Mouse (Mus musculus) kidney, embryonic 14.5 days (tissue): ENCODE results near the gene Prune1. TPM values are rescaled to one million over a fixed set of nuclear protein-coding genes. Genes with fewer than 3 reads are reported as not detected.

Experiments used
- ATAC-seq: fragments of 200-750 bp; cut with Nextera tagmentation; 2 replicates; pipeline ENCODE4 v1.8.0; 2017; ENCODE audit warnings: moderate number of reproducible peaks, mild to moderate bottlenecking, moderate TSS enrichment, moderate library complexity; ENCODE audit not compliant: low FRiP score, low TSS enrichment
- H3K27ac ChIP-seq: fragments of 300-500 bp; sonication (generic); 2 replicates; pipeline ENCODE4 v1.5.1; 2014; ENCODE audit warnings: low read depth, mild to moderate bottlenecking, low read length, moderate library complexity, mixed read lengths
- H3K27me3 ChIP-seq: fragments of 300-500 bp; sonication (generic); 2 replicates; pipeline ENCODE4 v1.6.1; 2014; ENCODE audit warnings: mild to moderate bottlenecking, low read length; ENCODE audit not compliant: control insufficient read depth, insufficient read depth
- H3K36me3 ChIP-seq: fragments of 300-500 bp; sonication (generic); 2 replicates; pipeline ENCODE4 v1.6.1; 2014; ENCODE audit warnings: low read length, mixed read lengths; ENCODE audit not compliant: control insufficient read depth, insufficient read depth
- H3K4me1 ChIP-seq: fragments of 300-500 bp; sonication (generic); 2 replicates; pipeline ENCODE4 v1.6.1; 2014; ENCODE audit warnings: low read length, mixed read lengths; ENCODE audit not compliant: control insufficient read depth, insufficient read depth
- H3K4me2 ChIP-seq: fragments of 300-500 bp; sonication (generic); replicated peaks from 2 replicates; pipeline ENCODE4 v1.6.1; 2014; ENCODE audit warnings: low read depth, mild to moderate bottlenecking, low read length
- H3K4me3 ChIP-seq: fragments of 300-500 bp; sonication (generic); 2 replicates; pipeline ENCODE4 v1.5.1; 2014; ENCODE audit warnings: mild to moderate bottlenecking, low read length
- H3K9ac ChIP-seq: fragments of 300-500 bp; sonication (generic); 2 replicates; pipeline ENCODE4 v1.6.1; 2014; ENCODE audit warnings: low read depth, mild to moderate bottlenecking, low read length, moderate library complexity
- H3K9me3 ChIP-seq: fragments of 300-500 bp; sonication (generic); 2 replicates; pipeline ENCODE4 v1.6.1; 2016; ENCODE audit warnings: low read length; ENCODE audit not compliant: control insufficient read depth
- WGBS: fragments of 180-500 bp; shearing (Covaris S2); extraction: QIAGEN DNeasy Blood & Tissue Kit; methylation state at CpG from one replicate; pipeline ENCODE4 v1.1.7; 2014; 5-methylcytosine and 5-hydroxymethylcytosine counted together
- polyA plus RNA-seq: library from polyadenylated mRNA; unstranded; fragments of >200 nt; fragmentation: Nextera tagmentation; extraction: Ambion mirVana; gene quantifications from 2 replicates; pipeline ENCODE4 v1.2.1, GENCODE M21; 2014

Prune1 gene
- polyA plus RNA-seq, 1 experiment from 2014 or later = 22.1 TPM

DNA sequence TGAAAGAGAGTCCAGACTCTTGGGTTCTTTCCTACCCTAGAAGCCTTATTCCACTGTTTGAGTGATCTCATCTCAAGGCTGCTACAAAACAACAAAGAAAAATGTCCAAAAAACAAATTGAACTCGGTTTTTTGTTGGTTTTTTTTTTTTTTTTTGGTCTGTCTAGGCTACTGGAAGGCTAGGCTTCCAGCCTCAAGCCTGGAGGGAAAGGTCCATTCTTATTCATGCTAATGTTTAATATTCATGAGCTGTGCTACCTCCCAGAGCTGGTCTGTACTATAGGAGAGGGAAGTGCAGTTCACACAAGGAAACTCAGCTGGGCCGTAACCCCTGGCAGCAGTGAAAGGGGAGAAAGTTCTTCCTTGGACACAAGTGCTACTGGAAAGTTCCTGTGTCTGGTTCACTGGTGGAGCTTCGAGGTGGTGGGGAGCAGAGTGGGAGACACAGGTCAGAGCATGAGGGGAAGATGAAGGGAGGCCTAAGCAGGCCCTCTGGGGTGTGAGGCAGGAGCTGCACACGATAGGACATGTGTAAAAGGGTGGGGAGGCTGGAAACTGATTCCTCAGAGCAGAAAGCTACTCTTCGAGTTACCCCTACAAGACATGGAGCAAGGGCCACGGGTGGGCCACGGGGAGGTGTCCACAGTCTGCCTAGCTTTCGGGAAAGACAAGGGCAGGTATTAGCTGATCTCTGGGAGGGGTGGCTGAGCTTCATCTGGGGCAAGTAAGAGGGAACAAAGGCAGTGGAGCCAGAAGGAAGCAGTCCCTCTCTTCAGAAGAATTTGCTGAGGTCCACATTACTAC, 51.2 kb downstream of the Prune1 start:
- H3K9me3 ChIP-seq = no peaks in the 10 kb centered on the region
- H3K27ac ChIP-seq = peak overlapping the region; percentile 91
- H3K4me2 ChIP-seq = peak overlapping the region; percentile 90
- peaks cover 43% of the 10 kb centered on the region for H3K36me3 ChIP-seq
- H3K4me1 ChIP-seq = peaks cover 35% of the 10 kb centered on the region
- no peaks in the 10 kb centered on the region for H3K27me3 ChIP-seq
- 39% methylated on average over 8 of the region's 8 CpGs for WGBS
- peak overlapping the region; percentile 79 for H3K4me3 ChIP-seq
- peak overlapping the region; percentile 93; the same call in 1 of the 2 replicates for H3K9ac ChIP-seq
- ATAC-seq = no peak

- peaks cover 43% of the 10 kb centered on the region for H3K36me3 ChIP-seq
- WGBS = 2% methylated on average over 12 of the region's 13 CpGs
- ATAC-seq = no peak; the same call in 1 of the 2 replicates
These were observed 51.9 kb downstream of the Prune1 start for GRCm38 (mm10) chr3:95229781-95230494.

DNA sequence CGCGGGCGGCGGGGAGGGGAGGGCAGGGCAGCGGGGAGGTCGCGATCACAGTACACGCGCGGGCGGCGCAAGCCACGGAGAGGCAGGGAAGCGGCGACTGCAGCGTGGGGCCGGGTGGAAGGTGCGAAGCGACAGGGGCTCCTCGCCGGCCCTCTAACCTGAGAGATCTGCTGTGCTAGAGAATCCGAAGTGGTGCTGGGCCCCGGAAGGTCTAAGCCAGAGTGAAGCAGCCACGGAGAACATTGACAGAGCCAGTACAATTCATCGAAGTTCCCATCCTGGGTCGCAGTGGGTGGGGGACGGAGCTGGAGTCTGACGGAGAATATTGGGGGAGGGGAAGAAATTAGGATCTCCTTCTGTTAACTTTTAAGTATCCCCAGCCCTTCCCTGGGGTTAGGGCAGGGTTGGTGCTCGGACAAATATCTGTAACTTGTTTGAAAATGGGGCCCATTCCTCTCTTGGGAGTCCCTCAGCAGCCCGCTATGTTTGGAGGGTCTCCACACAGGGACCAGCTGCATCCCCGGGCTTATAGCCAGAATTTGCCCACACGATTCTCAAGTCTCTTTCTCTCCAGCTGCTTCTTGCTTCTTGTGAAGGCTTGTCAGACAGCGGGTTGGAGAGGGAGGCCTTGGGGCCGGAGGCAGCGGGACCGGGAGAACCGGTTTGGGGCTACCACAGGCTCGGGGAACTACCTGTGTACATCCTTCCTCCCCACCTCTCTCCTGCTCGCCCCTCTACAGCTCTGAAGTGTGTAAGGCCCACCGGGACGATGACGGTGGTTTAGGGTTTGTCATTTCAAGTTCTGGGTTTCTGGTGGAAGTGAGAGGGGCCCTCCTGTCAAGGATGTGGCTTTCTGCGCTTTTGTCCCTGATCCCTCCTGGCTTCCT, 52.7 kb downstream of the Prune1 start:
- ATAC-seq = peak; percentile 18
- WGBS = under 1% methylated on average over 37 of the region's 43 CpGs

More at GRCm38 (mm10) chr3:95229781-95230494, 51.9 kb downstream of the Prune1 start:
- Histone ChIP-seq H3K27me3 (no peaks in the 10 kb centered on the region), H3K4me1 (peaks cover 32% of the 10 kb centered on the region), H3K27ac (peak overlapping the region; percentile 91), H3K9me3 (no peaks in the 10 kb centered on the region), H3K4me2 (peak overlapping the region; percentile 90), H3K4me3 (peak overlapping the region; percentile 79), H3K9ac (peak overlapping the region; percentile 93)

GRCm38 (mm10) chr3:95228148-95228893, 53.6 kb downstream of the Prune1 start, which contains the start of gene Cdc42se1:
Gene Cdc42se1 (plus strand): TSS chr3:95228732.
- under 1% methylated on average over 54 of the region's 64 CpGs for WGBS
- Histone ChIP-seq H3K27me3 (no peaks in the 10 kb centered on the region), H3K4me3 (peak within 1 kb of the TSS; percentile 79), H3K27ac (peak within 1 kb of the TSS; percentile 91), H3K36me3 (peaks cover 34% of the 10 kb centered on the region), H3K4me1 (peaks cover 32% of the 10 kb centered on the region), H3K9me3 (no peaks in the 10 kb centered on the region), H3K9ac (peak within 1 kb of the TSS; percentile 93), H3K4me2 (peak within 1 kb of the TSS; percentile 90)
- peak; percentile 86 for ATAC-seq

More for the DNA sequence above, 52.7 kb downstream of the Prune1 start:
- H3K27me3 ChIP-seq = no peaks in the 10 kb centered on the region
- H3K4me2 ChIP-seq = peak overlapping the region; percentile 90
- peak overlapping the region; percentile 91 for H3K27ac ChIP-seq
- peak overlapping the region; percentile 93 for H3K9ac ChIP-seq
- H3K4me3 ChIP-seq = peak overlapping the region; percentile 79
- peaks cover 30% of the 10 kb centered on the region for H3K4me1 ChIP-seq
- no peaks in the 10 kb centered on the region for H3K9me3 ChIP-seq
- H3K36me3 ChIP-seq = peaks cover 39% of the 10 kb centered on the region

DNA sequence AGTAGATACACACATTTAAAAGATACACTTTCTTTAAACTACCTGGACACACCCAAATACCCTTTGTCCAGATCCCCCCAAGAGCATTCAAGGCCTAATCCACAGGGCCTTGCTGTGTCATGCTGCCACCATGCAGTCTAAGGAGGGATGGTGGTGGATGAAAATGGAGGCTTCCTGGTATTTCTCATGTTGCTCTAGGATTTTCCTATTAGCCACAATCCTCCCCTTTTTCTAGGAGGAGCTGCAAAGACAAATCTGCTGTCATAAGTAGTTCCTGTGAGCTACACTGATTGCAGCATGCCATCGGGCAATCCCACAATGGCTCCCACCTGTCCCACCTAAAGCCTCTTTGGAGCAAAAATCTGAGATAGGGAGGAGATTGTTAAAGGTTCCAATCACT, 54.7 kb downstream of the Prune1 start:
- H3K4me1 ChIP-seq = peaks cover 32% of the 10 kb centered on the region
- peak overlapping the region; percentile 91; the same call in 1 of the 2 replicates for H3K27ac ChIP-seq
- 4% methylated on average over 1 of the region's 1 CpGs for WGBS

GRCm38 (mm10) chr3:95224295-95224694, 57.6 kb downstream of the Prune1 start:
- Histone ChIP-seq H3K9ac (no peak overlapping the region), H3K4me1 (peaks cover 14% of the 10 kb centered on the region; the same call in 1 of the 2 replicates), H3K27ac (no peak overlapping the region), H3K27me3 (no peaks in the 10 kb centered on the region), H3K36me3 (peaks cover 40% of the 10 kb centered on the region), H3K4me2 (no peak overlapping the region), H3K4me3 (no peak overlapping the region), H3K9me3 (no peaks in the 10 kb centered on the region)
- 44% methylated on average over 6 of the region's 6 CpGs for WGBS
- ATAC-seq = no peak

More for the DNA sequence above, 54.7 kb downstream of the Prune1 start:
- Histone ChIP-seq H3K4me3 (peak overlapping the region; percentile 79), H3K36me3 (peaks cover 33% of the 10 kb centered on the region), H3K9me3 (no peaks in the 10 kb centered on the region), H3K9ac (peak overlapping the region; percentile 93), H3K27me3 (no peaks in the 10 kb centered on the region), H3K4me2 (peak overlapping the region; percentile 90)
- ATAC-seq = no peak

- WGBS = 96% methylated on average over 2 of the region's 2 CpGs
- no peaks in the 10 kb centered on the region for H3K9me3 ChIP-seq
- H3K27ac ChIP-seq = no peak overlapping the region
- no peak overlapping the region for H3K4me2 ChIP-seq
- no peak overlapping the region for H3K4me3 ChIP-seq
- H3K4me1 ChIP-seq = peaks cover 14% of the 10 kb centered on the region; the same call in 1 of the 2 replicates
- no peak for ATAC-seq
- peaks cover 46% of the 10 kb centered on the region for H3K36me3 ChIP-seq
- H3K27me3 ChIP-seq = no peaks in the 10 kb centered on the region
- H3K9ac ChIP-seq = no peak overlapping the region
These were observed 58.8 kb downstream of the Prune1 start for GRCm38 (mm10) chr3:95223041-95223440.
